Mouse (Mus musculus) lung, embryonic 14.5 days (tissue): ENCODE data around the gene Gcnt2. TPM values are rescaled to one million over a fixed set of nuclear protein-coding genes. Genes with fewer than 3 reads are reported as not detected.

Experiments used
- ATAC-seq: fragments of 200-750 bp; cut with Nextera tagmentation; 2 replicates; pipeline ENCODE4 v1.8.0; 2017; ENCODE audit warnings: mild to moderate bottlenecking, moderate TSS enrichment, moderate library complexity; ENCODE audit not compliant: insufficient read depth
- DNase-seq: peaks from one replicate; pipeline ENCODE4 v3.0.0-alpha.2; 2015
- H3K27ac ChIP-seq: fragments of 300-500 bp; sonication (generic); 2 replicates; pipeline ENCODE4 v1.5.1; 2014; ENCODE audit warnings: low read depth, mild to moderate bottlenecking, moderate library complexity
- H3K27me3 ChIP-seq: fragments of 300-500 bp; sonication (generic); 2 replicates; pipeline ENCODE4 v1.6.1; 2014; ENCODE audit warnings: low read length, control low read depth; ENCODE audit not compliant: insufficient read depth
- H3K36me3 ChIP-seq: fragments of 300-500 bp; sonication (generic); 2 replicates; pipeline ENCODE4 v1.6.1; 2014; ENCODE audit warnings: control low read depth; ENCODE audit not compliant: insufficient read depth
- H3K4me1 ChIP-seq: fragments of 300-500 bp; sonication (generic); 2 replicates; pipeline ENCODE4 v1.6.1; 2014; ENCODE audit warnings: antibody characterized with exemption, control low read depth; ENCODE audit not compliant: insufficient read depth
- H3K4me2 ChIP-seq: fragments of 300-500 bp; sonication (generic); 2 replicates; pipeline ENCODE4 v1.6.1; 2014; ENCODE audit warnings: mild to moderate bottlenecking
- H3K4me3 ChIP-seq: fragments of 300-500 bp; sonication (generic); 2 replicates; pipeline ENCODE4 v1.5.1; 2014; ENCODE audit warnings: low read depth, low read length
- H3K9ac ChIP-seq: fragments of 300-500 bp; sonication (generic); 2 replicates; pipeline ENCODE4 v1.6.1; 2014
- H3K9me3 ChIP-seq: fragments of 300-500 bp; sonication (generic); 2 replicates; pipeline ENCODE4 v1.6.1; 2016; ENCODE audit warnings: low read depth, low read length, control low read depth
- CTCF ChIP-seq: IDR thresholded peaks from 2 replicates; pipeline ENCODE4 v1.5.1; 2016; ENCODE audit warnings: antibody characterized with exemption, low read depth
- WGBS: fragments of 180-500 bp; shearing (Covaris S2); extraction: QIAGEN DNeasy Blood & Tissue Kit; methylation state at CpG from one replicate; pipeline ENCODE4 v1.1.7; 2014; 5-methylcytosine and 5-hydroxymethylcytosine counted together
- polyA plus RNA-seq: library from polyadenylated mRNA; unstranded; fragments of >200 nt; fragmentation: Nextera tagmentation; extraction: Ambion mirVana; gene quantifications from 2 replicates; pipeline ENCODE4 v1.2.1, GENCODE M21; 2014

Gene Gcnt2
- polyA plus RNA-seq, 1 experiment from 2014 or later = 2.5 TPM

GRCm38 (mm10) chr13:40916321-40917160 lies 57.0 kb downstream of the Gcnt2 start:
- Histone ChIP-seq H3K9ac (peak overlapping the region; percentile 61; the same call in 1 of the 2 replicates), H3K9me3 (no peaks in the 10 kb centered on the region), H3K4me1 (no peaks in the 10 kb centered on the region; the same call in none of the 2 replicates), H3K27ac (no peak overlapping the region), H3K27me3 (peaks cover 10% of the 10 kb centered on the region; the same call in 1 of the 2 replicates), H3K36me3 (no peaks in the 10 kb centered on the region), H3K4me2 (peak overlapping the region; percentile 95), H3K4me3 (peak overlapping the region; percentile 46)
- peak; percentile 43 for DNase-seq
- WGBS = 4% methylated on average over 21 of the region's 21 CpGs
- TF ChIP-seq CTCF = no peak
- ATAC-seq = no peak

DNA sequence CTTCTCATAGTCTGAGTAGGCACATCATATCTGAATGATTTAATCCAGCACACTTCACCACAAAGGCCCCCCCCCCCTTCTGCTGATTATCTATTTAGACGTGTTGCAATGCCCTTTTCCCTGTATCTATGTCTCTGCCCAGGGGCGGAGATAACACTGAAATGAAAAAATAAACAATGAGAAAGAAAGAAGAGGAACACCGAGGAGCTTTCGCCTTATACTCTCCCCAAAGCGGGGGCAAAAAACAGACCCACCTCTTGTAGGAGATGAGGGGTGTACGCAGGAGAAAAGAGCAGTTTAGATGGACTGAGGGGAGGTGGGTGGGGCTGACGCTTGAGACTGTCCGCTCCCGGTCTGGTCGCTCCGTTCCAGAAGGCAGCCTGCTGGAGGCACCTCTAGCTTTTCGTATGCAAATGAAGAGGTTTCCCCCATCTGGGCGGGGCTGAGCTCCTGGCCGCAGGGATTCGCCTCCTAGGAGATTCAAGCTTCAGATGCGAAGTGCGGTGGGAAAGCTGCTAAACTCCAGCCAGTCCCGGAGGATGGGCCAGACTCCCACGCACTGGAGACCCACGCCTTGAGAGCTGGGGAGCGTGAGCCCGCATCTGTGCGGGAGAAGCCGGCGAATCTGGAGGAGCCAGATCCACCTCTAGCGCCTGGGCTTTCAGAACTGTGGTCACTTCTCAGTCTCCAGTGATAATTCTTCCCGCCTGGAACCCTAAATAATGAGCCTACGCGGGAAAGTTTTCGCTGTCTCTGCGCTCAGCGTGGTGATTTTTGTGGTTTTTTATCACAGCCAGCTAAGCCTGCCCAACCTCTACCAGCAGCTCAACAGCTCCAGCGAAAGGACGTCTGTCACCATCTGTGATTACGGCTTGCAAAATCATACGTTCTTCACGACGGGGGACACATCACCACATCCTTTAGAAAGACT lies 57.9 kb downstream of the Gcnt2 start:
- under 1% methylated on average over 38 of the region's 38 CpGs for WGBS
- Histone ChIP-seq H3K27me3 (peaks cover 10% of the 10 kb centered on the region; the same call in 1 of the 2 replicates), H3K4me1 (no peaks in the 10 kb centered on the region; the same call in none of the 2 replicates), H3K9ac (peak overlapping the region; percentile 61), H3K4me2 (peak overlapping the region; percentile 95), H3K4me3 (peak overlapping the region; percentile 46), H3K9me3 (no peaks in the 10 kb centered on the region), H3K27ac (no peak overlapping the region), H3K36me3 (no peaks in the 10 kb centered on the region)
- peak; percentile 82 for DNase-seq
- TF ChIP-seq CTCF = no peak
- peak; percentile 41 for ATAC-seq

GRCm38 (mm10) chr13:40921326-40922059 lies 61.9 kb downstream of the Gcnt2 start:
- Histone ChIP-seq H3K4me1 (no peaks in the 10 kb centered on the region; the same call in none of the 2 replicates), H3K27ac (peak overlapping the region; percentile 18; the same call in 1 of the 2 replicates), H3K27me3 (peaks cover 10% of the 10 kb centered on the region; the same call in 1 of the 2 replicates), H3K36me3 (no peaks in the 10 kb centered on the region), H3K9me3 (no peaks in the 10 kb centered on the region), H3K9ac (no peak overlapping the region), H3K4me2 (no peak overlapping the region), H3K4me3 (no peak overlapping the region)
- peak; percentile 93 for ATAC-seq
- TF ChIP-seq CTCF = no peak
- peak; percentile 89 for DNase-seq
- 26% methylated on average over 8 of the region's 8 CpGs for WGBS

DNA sequence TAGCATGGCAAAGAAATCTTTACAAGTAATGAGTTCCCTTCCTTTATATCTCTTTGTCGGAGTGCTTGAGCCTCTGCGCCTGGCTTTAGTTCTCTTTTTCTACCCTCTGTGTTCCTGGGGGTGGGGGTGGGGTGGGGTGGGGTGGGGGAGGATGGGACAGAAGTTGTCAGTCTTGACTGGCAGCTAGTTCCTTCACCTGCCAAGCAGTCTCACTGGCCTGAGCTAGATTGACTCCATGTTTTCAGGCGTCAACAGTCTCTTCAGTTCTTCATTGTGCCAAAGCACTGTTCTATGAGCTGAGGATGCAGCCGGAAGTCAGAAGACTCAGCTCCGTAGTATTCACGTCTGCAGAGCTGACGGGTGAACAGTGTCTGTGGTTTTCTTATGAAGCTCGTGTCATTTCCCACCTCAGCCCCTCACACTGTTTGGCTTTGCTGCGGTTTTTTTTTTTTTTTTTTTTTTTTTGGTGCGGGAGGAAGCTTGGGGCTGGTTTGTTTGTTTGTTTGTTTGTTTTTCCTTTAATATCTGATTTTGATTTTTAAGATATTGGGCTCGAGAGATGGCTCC lies 62.8 kb downstream of the Gcnt2 start:
- TF ChIP-seq CTCF = no peak
- Histone ChIP-seq H3K27ac (no peak overlapping the region; the same call in 1 of the 2 replicates), H3K4me2 (no peak overlapping the region), H3K27me3 (peaks cover 10% of the 10 kb centered on the region; the same call in 1 of the 2 replicates), H3K9me3 (no peaks in the 10 kb centered on the region), H3K4me3 (no peak overlapping the region), H3K9ac (no peak overlapping the region), H3K4me1 (no peaks in the 10 kb centered on the region), H3K36me3 (no peaks in the 10 kb centered on the region)
- WGBS = 72% methylated on average over 11 of the region's 11 CpGs
- no peak for ATAC-seq
- DNase-seq = no peak

GRCm38 (mm10) chr13:40923756-40924315 lies 64.3 kb downstream of the Gcnt2 start:
- Histone ChIP-seq H3K36me3 (no peaks in the 10 kb centered on the region), H3K4me3 (no peak overlapping the region), H3K27me3 (peaks cover 2% of the 10 kb centered on the region; the same call in 1 of the 2 replicates), H3K27ac (no peak overlapping the region), H3K9ac (no peak overlapping the region), H3K4me2 (no peak overlapping the region), H3K9me3 (no peaks in the 10 kb centered on the region), H3K4me1 (no peaks in the 10 kb centered on the region)
- ATAC-seq (no peak), DNase-seq (no peak)
- 46% methylated on average over 4 of the region's 4 CpGs for WGBS
- TF ChIP-seq CTCF = no peak
